Mouse (Mus musculus): ENCODE data around the gene Padi3.

DNA sequence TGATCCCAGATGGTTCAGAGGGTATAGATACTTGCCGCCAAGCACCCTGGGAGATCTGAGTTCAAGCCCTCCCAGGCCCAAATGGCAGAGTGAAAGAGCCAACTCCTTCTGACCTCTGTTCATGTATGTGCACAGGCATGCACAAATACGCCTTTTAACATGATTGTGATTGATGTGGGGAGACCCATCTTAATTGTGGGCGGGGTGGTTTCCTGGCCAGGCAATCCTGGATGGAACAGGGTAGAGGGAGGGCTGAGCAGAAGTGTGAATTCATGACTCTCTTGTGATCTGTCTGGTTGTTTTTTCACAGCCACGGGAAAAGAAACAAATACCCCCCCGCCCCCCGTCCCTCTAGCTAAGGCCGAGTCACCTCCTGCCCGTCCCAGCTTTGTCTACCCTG lies 22.4 kb upstream of the Padi3 start:
- no peak for TF ChIP-seq CTCF (IDR thresholded peaks at IDR 0.05; ENCODE audit: low read depth, low read length)
- no peak for TF ChIP-seq POLR2A (IDR thresholded peaks at IDR 0.05; ENCODE audit: borderline replicate concordance, low read depth, low read length)
